Mouse (Mus musculus) adrenal gland, adult 2 months (tissue): ENCODE data around the gene Grik4. TPM values are rescaled to one million over a fixed set of nuclear protein-coding genes. Genes with fewer than 3 reads are reported as not detected.

Source experiments
- DNase-seq: peaks from one replicate; pipeline ENCODE4 v3.0.0; 2021
- microRNA-seq, 2 experiments: library from miRNA; unstranded; fragments of <30 nt; microRNA quantifications; one replicate each; pipeline ENCODE4 v1.2.0; 2021
- polyA plus RNA-seq: library from polyadenylated mRNA; depleted of rRNA; stranded (reverse); fragments of >200 nt; gene quantifications from 2 replicates; pipeline ENCODE4 v1.2.3, GENCODE M21; 2012; rRNA removed
- total RNA-seq, 2 experiments: library from RNA; stranded (reverse); gene quantifications; 2 replicates each; pipeline ENCODE4 v1.2.3; 2021

The Grik4 gene
- total and polyA plus RNA-seq, 3 experiments, result 1.2 to 2.5 (median 1.6) TPM

- DNase-seq, result no peak
Observed at GRCm38 (mm10) chr9:42490589-42491382, 453.5 kb downstream of the Grik4 start.

DNA sequence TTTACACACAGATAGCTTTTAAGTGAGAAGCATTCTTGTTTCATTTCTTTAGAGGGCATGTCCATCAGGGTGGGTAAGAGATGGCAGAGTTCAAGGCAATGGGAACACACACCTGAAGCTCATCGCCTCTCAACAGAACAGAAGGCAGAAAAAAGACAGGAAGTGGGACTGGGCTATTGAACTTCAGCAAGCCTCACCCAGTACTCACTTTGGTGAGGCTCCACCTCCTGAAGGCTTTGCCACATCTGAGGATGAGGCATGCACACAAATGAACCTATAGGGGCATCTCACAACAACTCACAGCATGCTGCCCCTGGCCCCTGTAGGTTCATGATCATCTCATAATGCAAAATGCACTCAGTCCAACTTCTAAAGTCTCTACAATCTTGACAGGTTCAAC, 456.2 kb downstream of the Grik4 start:
- no peak for DNase-seq

DNA sequence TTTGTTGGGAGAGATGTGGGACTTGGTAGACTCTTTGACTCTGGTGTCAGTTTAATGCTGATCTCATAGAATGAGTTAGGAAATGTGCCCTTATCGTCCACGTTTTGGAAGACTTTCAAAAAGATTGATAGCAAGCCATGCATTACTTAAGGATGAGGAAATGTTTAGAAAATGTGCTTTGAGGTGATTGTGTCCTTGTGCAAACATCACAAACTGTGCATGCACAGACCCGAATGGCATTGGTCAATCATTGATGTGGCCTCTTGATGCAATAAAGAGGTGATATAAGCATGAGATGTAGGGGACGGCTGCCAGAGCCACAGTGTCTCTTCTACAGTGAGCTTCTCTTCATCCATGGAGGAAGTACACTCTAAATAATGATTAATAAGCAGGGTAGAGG, 457.4 kb downstream of the Grik4 start:
- DNase-seq, result no peak

- DNase-seq, result peak; percentile 55
Observed at GRCm38 (mm10) chr9:42484667-42485066, 459.6 kb downstream of the Grik4 start.

GRCm38 (mm10) chr9:42482944-42483343, 461.3 kb downstream of the Grik4 start:
- DNase-seq, result no peak

DNA sequence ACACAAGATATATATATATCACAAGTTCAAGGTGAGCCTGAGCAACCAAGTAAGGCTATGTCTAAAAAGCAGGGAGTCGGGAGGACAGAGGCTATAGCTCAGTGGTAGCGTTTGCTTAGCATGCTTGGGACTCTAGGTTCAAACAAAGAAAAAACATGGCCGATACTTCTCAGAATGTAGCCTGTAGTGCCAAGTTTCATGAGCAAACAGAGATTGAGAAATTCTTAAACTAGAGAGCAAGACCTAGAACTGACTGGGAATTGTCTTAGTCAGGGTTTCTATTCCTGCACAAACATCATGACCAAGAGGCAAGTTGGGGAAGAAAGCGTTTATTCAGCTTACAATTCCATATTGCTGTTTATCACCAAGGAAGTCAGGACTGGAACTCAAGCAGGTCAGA, 468.1 kb downstream of the Grik4 start:
- DNase-seq, result no peak

GRCm38 (mm10) chr9:42474244-42474643, 470.0 kb downstream of the Grik4 start:
- DNase-seq, result no peak

- peak; percentile 95 for DNase-seq
Observed at GRCm38 (mm10) chr9:42471921-42472747, 472.2 kb downstream of the Grik4 start.

DNA sequence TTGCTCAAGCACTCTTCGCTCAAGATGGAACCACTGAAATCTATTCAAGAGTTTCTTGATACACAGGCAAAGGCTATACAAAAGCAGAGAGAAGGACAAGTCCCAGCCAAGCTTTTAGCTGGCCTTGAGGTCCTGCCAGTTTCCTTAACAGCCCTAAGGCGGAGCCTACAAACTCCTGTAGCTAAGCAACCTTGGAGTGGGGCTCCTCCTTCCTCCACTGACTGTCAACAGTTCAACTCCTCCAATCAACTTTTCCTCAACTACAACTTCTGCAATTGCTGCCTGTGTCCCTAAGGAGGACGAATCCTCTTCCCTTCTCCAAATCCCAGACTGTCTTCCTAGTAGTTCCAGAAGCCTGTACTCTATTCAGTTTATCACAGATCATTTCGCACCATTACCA, 473.1 kb downstream of the Grik4 start:
- DNase-seq, result peak; percentile 87

DNA sequence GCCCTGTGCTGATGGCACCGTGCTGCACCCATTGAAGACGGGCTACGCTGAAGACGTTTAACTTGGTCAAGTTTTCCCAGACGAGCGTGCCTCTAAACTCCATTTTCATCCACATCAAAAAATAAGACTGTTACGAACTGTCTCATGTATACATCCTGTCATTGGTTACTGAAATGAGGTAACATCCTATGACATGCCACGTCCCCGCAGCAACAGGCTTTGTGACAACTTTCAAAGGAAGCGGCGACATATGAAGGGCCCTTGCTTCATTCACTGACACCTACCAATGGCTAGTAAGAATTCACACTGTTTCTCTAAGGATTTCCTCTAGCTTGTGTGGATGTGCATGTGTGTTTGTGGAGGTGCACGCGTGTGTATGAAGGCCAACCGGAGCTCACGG, 475.0 kb downstream of the Grik4 start:
- no peak for DNase-seq

DNA sequence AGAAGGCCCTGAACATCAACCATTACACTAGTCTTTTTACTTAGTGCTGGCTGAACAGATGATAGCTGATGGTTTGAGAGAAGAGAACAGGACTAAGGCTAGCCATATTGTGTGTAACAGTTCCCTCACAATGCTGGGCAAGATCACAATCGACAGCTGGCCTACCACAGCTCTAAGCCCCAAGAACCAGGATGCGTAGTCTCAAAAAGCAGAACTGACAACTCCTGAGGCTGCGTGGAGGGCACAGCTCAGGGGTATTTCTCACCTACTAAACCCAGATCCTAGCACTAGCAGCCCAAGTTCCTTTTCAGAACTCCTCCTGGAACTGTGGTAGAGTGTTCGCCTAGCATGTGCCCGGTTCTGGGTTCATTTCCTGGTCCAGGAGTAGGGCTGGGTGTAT, 475.9 kb downstream of the Grik4 start:
- no peak for DNase-seq

Small RNAs within 50 kb of the gene (microRNA-seq; reads per million reads assigned to microRNA genes)
- gene Gm27509, result 0 reads per million in 2 experiments

Other genes starting within 250 kb of the Grik4 start
- 100 to 1,000 TPM; 119 to 126 TPM for gene Arhgef12, start 162.7 kb upstream of the Grik4 start, total RNA-seq
- gene Arhgef12, start 162.7 kb upstream of the Grik4 start, polyA plus RNA-seq, result 21.3 and 25.2 TPM in 2 replicates
- 10 to 100 TPM in 1 of 2 experiments, 1 to 10 TPM in 1; 3.3 to 11.0 TPM for gene Tmem136, start 172.1 kb upstream of the Grik4 start, total RNA-seq
- gene Tmem136, start 172.1 kb upstream of the Grik4 start, polyA plus RNA-seq, result 5.2 and 5.8 TPM in 2 replicates